Mouse (Mus musculus): Measurements from ENCODE around the gene Gm42906. TPM values are rescaled to one million over a fixed set of nuclear protein-coding genes. Genes with fewer than 3 reads are reported as not detected.

The Gm42906 gene
- polyA plus RNA-seq, 1 experiment: not detected

DNA sequence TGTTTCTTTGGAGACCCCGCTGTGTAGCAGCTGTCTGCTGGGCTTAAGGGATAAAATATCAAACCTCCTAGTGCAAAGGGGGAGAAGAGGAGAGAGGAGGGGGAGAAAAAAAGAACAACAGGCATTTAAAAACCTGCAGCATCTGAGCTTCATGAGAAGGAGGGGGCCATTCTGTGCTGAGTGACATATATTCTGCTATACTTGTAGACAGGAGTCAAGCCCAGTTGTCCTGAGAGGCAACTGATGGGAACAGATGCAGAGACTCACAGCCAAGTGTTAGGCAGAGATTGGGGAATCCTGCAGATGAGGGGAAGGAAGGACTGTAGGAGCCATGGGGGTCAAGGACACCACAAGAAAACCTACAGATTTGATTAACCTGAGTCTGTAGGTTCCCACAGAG, 141.6 kb downstream of the Gm42906 start:
- Histone ChIP-seq H3K4me3 (ENCODE audit: insufficient read depth, low read length) (no peak overlapping the region), H3K27ac (ENCODE audit: insufficient read depth, low read length) (no peak overlapping the region), H3K4me1 (ENCODE audit: control insufficient read depth, insufficient read depth, low read length) (no peaks in the 10 kb centered on the region)
- TF ChIP-seq CTCF (IDR thresholded peaks at IDR 0.05; ENCODE audit: extremely low read depth, insufficient read depth, low read length): no peak
- TF ChIP-seq POLR2A (IDR thresholded peaks at IDR 0.05; ENCODE audit: extremely low read depth, insufficient read depth, low read length): no peak

DNA sequence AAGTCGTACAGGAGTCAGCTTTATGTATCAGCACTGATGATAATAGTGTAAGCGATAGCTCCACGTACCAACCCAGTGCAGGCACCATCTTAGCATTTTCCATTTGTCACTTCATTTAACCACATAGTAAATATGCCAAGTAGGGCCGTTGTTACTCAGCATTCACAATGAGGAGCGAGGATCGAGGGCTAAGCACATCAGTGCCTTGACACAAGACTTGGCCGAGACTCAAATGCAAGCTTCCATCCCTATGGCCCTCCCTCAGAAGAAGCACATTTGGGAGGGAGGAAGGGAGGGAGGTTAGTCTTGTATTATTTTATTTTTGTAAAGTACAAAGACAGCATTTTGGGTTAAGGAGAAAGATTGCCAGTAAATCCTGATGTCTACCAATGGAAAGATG, 148.4 kb downstream of the Gm42906 start:
- no peak for TF ChIP-seq CTCF (IDR thresholded peaks at IDR 0.05; ENCODE audit: extremely low read depth, insufficient read depth, low read length)
- TF ChIP-seq POLR2A (IDR thresholded peaks at IDR 0.05; ENCODE audit: extremely low read depth, insufficient read depth, low read length): no peak
- Histone ChIP-seq H3K27ac (ENCODE audit: insufficient read depth, low read length) (no peak overlapping the region), H3K4me3 (ENCODE audit: insufficient read depth, low read length) (no peak overlapping the region), H3K4me1 (ENCODE audit: control insufficient read depth, insufficient read depth, low read length) (no peaks in the 10 kb centered on the region)

DNA sequence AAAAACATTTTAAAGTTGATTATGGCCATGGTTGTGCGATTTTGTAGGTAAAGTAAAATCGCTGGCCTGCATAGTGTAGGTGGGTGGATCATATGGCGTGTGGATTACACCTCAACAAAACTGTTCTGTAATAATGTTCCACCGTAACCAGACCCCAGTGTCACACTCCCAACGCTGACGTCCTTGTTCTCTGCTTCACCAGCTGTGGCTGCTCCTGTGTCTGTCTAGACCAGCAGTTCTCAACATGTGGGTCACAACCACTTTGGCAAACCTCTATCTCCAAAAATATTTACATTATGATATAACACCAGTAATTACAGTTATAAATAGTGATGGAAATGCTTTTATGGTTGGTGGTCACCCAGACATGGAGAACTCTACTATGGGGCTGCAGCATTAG, 150.0 kb downstream of the Gm42906 start:
- no peak overlapping the region for H3K4me3 ChIP-seq (ENCODE audit: insufficient read depth, low read length)
- H3K4me1 ChIP-seq (ENCODE audit: control insufficient read depth, insufficient read depth, low read length): no peaks in the 10 kb centered on the region
- no peak overlapping the region for H3K27ac ChIP-seq (ENCODE audit: insufficient read depth, low read length)
- TF ChIP-seq POLR2A (IDR thresholded peaks at IDR 0.05; ENCODE audit: extremely low read depth, insufficient read depth, low read length): no peak
- no peak for TF ChIP-seq CTCF (IDR thresholded peaks at IDR 0.05; ENCODE audit: extremely low read depth, insufficient read depth, low read length)

DNA sequence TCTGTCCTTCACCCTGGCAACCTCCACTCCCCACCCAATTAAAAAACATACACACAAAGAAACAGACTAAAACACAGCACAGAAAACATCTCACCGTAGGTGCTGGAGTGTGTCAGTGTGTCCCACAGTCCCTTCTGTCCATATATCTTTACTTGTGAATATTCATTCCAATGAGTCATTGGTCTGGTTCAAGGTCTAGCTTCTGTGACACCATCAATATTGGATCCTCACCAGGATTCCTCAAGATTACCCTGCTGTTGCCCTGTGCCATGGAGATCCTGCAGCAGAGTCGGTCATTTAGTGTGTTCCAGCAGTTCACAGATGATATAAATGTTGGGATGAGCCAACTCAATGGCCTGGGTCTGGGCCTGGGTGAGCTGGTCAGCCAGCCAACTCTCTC, 152.0 kb downstream of the Gm42906 start:
- TF ChIP-seq POLR2A (IDR thresholded peaks at IDR 0.05; ENCODE audit: extremely low read depth, insufficient read depth, low read length) (no peak), CTCF (IDR thresholded peaks at IDR 0.05; ENCODE audit: extremely low read depth, insufficient read depth, low read length) (no peak)
- H3K4me1 ChIP-seq (ENCODE audit: control insufficient read depth, insufficient read depth, low read length): no peaks in the 10 kb centered on the region
- no peak overlapping the region for H3K27ac ChIP-seq (ENCODE audit: insufficient read depth, low read length)
- no peak overlapping the region for H3K4me3 ChIP-seq (ENCODE audit: insufficient read depth, low read length)

DNA sequence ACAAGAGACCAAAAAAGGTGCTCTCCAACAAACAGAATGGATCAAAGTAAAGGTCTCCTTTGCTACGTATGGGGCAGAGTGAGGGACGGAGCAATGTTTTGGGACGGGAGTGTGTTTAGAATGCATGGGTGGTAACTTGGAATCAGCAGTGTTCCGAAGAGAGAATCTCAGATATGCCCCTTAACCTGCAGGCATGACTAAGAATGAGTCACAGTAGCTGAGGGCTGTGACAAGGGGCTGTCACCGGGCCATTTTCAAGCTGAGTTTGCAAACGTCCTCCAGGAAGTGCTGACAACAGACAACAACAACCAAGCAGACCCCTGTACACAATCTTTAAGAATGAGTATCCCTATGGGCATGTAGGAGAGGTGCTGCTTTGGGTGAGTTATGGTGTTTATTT, 153.7 kb downstream of the Gm42906 start:
- TF ChIP-seq POLR2A (IDR thresholded peaks at IDR 0.05; ENCODE audit: extremely low read depth, insufficient read depth, low read length) (no peak), CTCF (IDR thresholded peaks at IDR 0.05; ENCODE audit: extremely low read depth, insufficient read depth, low read length) (no peak)
- Histone ChIP-seq H3K27ac (ENCODE audit: insufficient read depth, low read length) (no peak overlapping the region), H3K4me1 (ENCODE audit: control insufficient read depth, insufficient read depth, low read length) (no peaks in the 10 kb centered on the region), H3K4me3 (ENCODE audit: insufficient read depth, low read length) (no peak overlapping the region)

DNA sequence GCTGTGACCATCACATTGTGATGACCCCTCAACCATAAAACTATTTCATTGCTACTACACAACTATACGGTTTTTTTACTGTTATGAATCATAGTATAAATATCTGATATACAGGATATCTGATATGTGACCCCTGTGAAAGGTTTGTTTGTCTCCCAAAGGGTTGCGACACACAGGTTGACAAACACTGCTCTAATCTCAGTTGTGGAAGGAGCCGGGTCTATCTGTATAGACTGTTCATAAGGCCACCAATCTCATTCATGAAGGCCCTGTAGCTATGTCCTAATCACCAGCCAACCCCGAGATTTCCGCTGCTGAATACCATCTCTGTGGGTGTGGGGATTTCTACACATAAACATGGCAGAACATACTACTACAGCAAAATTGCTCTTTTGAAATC, 157.1 kb downstream of the Gm42906 start:
- no peaks in the 10 kb centered on the region for H3K4me1 ChIP-seq (ENCODE audit: control insufficient read depth, insufficient read depth, low read length)
- no peak for TF ChIP-seq CTCF (IDR thresholded peaks at IDR 0.05; ENCODE audit: extremely low read depth, insufficient read depth, low read length)
- no peak for TF ChIP-seq POLR2A (IDR thresholded peaks at IDR 0.05; ENCODE audit: extremely low read depth, insufficient read depth, low read length)
- H3K27ac ChIP-seq (ENCODE audit: insufficient read depth, low read length): no peak overlapping the region
- no peak overlapping the region for H3K4me3 ChIP-seq (ENCODE audit: insufficient read depth, low read length)

DNA sequence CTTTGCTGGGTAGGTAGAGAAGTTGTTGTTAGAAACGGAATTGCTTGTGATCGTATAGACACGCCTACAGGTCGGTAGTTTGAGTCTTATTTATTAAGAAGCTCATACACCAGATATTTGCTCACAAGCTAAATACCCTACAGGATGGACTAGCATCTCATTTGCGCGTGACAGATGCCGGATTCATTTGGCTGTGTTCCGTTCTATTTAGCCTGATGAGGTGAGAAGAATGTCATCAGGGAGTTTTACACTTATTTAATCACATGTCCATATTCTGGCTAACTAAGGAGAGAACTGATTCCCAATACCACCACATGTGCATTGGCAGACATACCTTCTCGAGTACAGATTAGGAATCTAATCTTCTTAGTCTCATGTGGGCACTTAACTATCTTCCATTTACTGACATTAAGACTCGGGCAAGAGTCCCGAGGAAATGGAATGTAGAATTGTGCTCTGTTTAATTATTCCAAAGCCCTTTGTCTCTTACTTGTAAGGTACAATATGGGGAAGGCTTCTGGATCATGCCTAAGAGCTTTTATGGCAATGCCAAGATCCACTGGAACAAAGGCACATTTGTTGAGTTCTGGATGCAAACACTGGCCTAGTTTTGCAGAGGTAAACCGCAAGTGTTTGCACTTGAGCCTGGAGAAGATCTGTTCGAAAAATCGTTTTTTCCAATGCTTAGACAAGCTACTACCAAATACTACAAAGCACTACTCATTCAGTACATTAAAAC, 160.9 kb downstream of the Gm42906 start:
- no peaks in the 10 kb centered on the region for H3K4me1 ChIP-seq (ENCODE audit: control insufficient read depth, insufficient read depth, low read length)
- TF ChIP-seq POLR2A (IDR thresholded peaks at IDR 0.05; ENCODE audit: extremely low read depth, insufficient read depth, low read length) (no peak), CTCF (IDR thresholded peaks at IDR 0.05; ENCODE audit: extremely low read depth, insufficient read depth, low read length) (no peak)
- no peak overlapping the region for H3K27ac ChIP-seq (ENCODE audit: insufficient read depth, low read length)
- H3K4me3 ChIP-seq (ENCODE audit: insufficient read depth, low read length): no peak overlapping the region

DNA sequence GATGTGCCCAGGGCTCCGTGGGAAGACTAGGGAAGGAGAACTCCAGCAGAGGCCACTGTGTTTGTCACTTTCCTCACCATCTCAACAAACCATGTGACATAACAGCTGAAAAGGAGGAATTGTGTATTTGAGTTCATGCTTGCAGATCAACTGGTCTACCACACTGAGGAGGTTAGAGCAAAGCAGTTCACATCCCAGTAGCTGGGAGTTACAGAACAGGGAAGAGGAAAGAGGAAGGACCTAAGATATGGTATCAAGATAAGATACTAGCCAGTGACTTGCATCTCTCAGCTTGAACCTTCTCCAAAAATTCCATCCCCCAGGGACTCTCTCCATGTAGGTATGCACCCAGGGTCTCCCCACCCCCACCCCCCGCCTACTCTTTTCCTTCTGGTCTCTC, 166.4 kb downstream of the Gm42906 start:
- no peak for TF ChIP-seq POLR2A (IDR thresholded peaks at IDR 0.05; ENCODE audit: extremely low read depth, insufficient read depth, low read length)
- no peak for TF ChIP-seq CTCF (IDR thresholded peaks at IDR 0.05; ENCODE audit: extremely low read depth, insufficient read depth, low read length)
- no peak overlapping the region for H3K27ac ChIP-seq (ENCODE audit: insufficient read depth, low read length)
- H3K4me3 ChIP-seq (ENCODE audit: insufficient read depth, low read length): no peak overlapping the region
- no peaks in the 10 kb centered on the region for H3K4me1 ChIP-seq (ENCODE audit: control insufficient read depth, insufficient read depth, low read length)

DNA sequence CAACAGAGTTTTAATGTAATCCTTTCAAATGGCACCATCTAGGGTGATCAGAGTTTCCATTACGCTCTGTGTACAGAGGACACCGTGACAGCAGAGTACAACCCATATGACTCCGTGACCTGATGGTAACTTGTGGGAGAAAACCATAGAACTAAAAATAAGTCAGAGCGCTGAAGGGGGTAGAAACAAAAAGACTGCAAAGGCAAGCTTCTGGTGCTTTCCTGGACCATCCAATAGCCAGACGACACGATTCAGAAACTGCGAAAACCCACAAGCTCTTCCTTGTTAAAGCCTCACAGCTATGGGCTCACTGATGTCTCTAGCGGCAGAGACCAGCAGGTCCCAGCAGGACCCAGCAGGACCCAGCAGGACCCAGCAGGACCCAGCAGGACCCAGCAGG, 175.8 kb downstream of the Gm42906 start:
- TF ChIP-seq CTCF (IDR thresholded peaks at IDR 0.05; ENCODE audit: extremely low read depth, insufficient read depth, low read length) (no peak), POLR2A (IDR thresholded peaks at IDR 0.05; ENCODE audit: extremely low read depth, insufficient read depth, low read length) (no peak)
- Histone ChIP-seq H3K4me1 (ENCODE audit: control insufficient read depth, insufficient read depth, low read length) (no peaks in the 10 kb centered on the region), H3K4me3 (ENCODE audit: insufficient read depth, low read length) (no peak overlapping the region), H3K27ac (ENCODE audit: insufficient read depth, low read length) (no peak overlapping the region)

DNA sequence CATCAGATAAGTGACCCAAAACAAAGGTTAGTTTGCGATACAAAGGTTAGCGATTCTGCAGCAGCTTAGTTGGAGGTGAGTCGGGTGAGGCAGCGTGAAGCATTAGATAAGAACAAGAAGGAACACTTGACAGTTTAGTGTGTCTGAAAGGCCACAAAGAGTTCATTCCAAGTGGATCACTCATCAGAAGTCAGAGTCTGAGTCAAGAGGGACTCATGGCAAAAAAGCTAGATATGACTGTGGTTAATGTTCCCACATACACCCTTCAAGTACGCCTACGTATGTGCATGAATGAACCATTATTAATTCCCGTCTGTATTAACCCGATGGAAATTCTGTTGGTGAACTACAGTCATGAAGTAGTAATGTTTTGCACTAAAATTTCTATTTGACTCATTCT, 176.3 kb downstream of the Gm42906 start:
- H3K27ac ChIP-seq (ENCODE audit: insufficient read depth, low read length): no peak overlapping the region
- TF ChIP-seq POLR2A (IDR thresholded peaks at IDR 0.05; ENCODE audit: extremely low read depth, insufficient read depth, low read length): no peak
- no peak for TF ChIP-seq CTCF (IDR thresholded peaks at IDR 0.05; ENCODE audit: extremely low read depth, insufficient read depth, low read length)
- H3K4me3 ChIP-seq (ENCODE audit: insufficient read depth, low read length): no peak overlapping the region
- H3K4me1 ChIP-seq (ENCODE audit: control insufficient read depth, insufficient read depth, low read length): no peaks in the 10 kb centered on the region
